Mouse (Mus musculus): Measurements from ENCODE around the gene Foxn3. TPM values are rescaled to one million over a fixed set of nuclear protein-coding genes. Genes with fewer than 3 reads are reported as not detected.

The Foxn3 gene
- polyA plus RNA-seq, 1 experiment from 2014 or later, result 90.2 TPM

DNA sequence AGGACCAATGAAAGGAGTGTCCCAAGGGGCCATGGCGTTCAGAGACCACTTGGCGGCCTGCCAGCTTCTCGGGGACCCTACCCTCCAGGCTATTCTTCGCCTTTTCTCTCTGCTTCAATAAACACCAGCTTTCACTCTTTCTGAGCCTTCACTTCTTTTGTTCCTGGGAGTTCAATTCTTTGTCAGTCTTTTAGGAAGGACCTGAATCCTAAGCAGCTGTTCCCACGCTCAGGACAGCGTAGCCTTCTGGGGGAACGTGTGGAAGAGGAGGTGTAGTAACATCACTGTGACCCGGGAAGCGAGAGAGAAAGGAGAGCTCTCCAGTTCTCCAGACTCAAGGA lies 400.1 kb downstream of the Foxn3 start:
- peaks cover 17% of the 10 kb centered on the region for H3K4me1 ChIP-seq
- H3K4me3 ChIP-seq, result no peak overlapping the region
- H3K4me2 ChIP-seq (replicated peaks), result no peak overlapping the region
- no peaks in the 10 kb centered on the region for H3K36me3 ChIP-seq
- no peaks in the 10 kb centered on the region for H3K27me3 ChIP-seq
- ATAC-seq (ENCODE audit: low FRiP score), result peak; percentile 75
- H3K27ac ChIP-seq, result peak overlapping the region; percentile 67
- H3K9ac ChIP-seq, result no peak overlapping the region
- 46% methylated on average over 9 of the region's 9 CpGs for WGBS
- no peaks in the 10 kb centered on the region for H3K9me3 ChIP-seq (replicated peaks)

DNA sequence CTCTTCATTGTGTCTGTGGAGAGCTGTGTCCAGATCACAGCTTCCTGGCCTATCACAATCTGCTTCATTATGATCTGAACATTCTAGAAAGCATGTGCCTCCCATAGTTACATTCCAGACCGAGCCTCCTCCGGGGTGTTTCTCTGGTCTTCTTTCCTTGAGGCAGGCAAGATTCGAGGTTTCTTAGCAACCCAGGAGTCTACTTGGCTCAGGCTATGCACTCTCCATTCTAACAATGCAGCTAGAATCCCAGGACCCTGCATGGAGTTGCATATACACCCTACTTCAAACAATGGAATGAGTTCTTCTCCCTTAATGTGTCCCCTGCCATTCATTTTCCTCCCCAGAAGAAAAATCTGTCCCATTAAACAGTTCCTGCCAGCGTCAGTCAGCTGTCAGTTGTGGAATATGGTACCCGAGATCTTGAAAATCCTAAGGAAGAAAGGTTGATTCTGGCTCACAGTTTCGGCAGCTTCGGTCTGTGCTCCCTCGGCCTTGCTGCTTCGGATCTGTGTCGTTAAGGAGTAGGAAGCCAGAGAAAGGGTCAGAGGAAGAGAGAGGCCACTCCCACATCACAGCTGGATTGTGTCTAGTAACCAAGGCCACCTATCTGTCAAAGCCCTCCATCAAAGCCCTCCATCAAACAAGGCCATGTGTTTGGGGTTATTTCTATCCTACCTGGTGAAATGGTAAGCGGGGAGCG lies 400.6 kb downstream of the Foxn3 start:
- whole genome bisulfite sequencing, result 60% methylated on average over 12 of the region's 12 CpGs
- peak; percentile 59 for ATAC-seq (ENCODE audit: low FRiP score)
- Histone ChIP-seq H3K9me3 (replicated peaks) (no peaks in the 10 kb centered on the region), H3K27me3 (no peaks in the 10 kb centered on the region), H3K27ac (peak overlapping the region; percentile 67), H3K9ac (no peak overlapping the region), H3K36me3 (no peaks in the 10 kb centered on the region), H3K4me3 (no peak overlapping the region), H3K4me2 (replicated peaks) (no peak overlapping the region), H3K4me1 (peaks cover 17% of the 10 kb centered on the region)

DNA sequence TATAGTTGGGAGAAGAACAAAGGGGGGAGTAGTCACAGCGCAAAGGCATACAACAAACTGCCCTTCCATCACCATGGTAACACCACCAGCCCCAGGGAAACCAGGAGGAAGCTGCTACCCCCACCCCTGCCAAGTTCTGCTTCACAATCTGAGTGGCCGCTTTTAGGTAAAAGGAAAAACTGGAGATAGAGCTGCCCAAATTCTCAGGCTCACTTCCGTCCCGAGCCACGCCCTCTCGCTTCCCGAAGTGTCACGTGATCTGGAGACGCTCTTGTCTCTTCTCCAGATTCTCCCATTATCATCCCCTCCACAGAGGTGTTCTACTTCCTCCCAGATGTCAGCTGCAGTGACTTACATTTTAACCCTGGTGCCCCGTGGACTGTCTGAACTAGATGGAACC lies 401.2 kb downstream of the Foxn3 start:
- Histone ChIP-seq H3K36me3 (no peaks in the 10 kb centered on the region), H3K4me1 (peaks cover 17% of the 10 kb centered on the region), H3K9ac (no peak overlapping the region), H3K4me2 (replicated peaks) (0 out of 2 replicates have a peak overlapping the region, but pooled peaks have one; percentile 4), H3K4me3 (no peak overlapping the region), H3K27me3 (no peaks in the 10 kb centered on the region), H3K27ac (peak overlapping the region; percentile 67; the same call in 1 of the 2 replicates), H3K9me3 (replicated peaks) (no peaks in the 10 kb centered on the region)
- WGBS, result 62% methylated on average over 10 of the region's 10 CpGs
- ATAC-seq (ENCODE audit: low FRiP score), result peak; percentile 63

DNA sequence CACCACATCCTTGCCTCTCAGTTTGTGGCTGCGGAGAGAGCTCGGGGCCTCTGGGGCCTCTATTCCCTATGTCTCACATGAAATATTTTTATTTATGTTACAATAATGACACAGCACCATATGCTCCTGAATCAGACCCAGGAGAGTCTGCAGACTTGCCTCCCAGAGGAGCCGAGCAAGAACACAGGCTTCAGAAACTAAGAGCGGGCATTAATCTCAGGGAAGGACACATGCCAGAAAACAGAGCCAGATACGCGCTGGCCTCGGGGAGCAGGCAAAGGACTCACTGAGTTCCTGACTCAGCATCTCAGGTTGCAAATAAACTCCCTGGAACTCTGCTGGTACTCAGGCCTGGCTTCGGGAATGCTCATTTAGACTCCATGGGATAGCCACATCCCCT lies 403.3 kb downstream of the Foxn3 start:
- H3K27me3 ChIP-seq, result no peaks in the 10 kb centered on the region
- 75% methylated on average over 8 of the region's 8 CpGs for WGBS
- H3K9ac ChIP-seq, result no peak overlapping the region
- H3K4me2 ChIP-seq (replicated peaks), result no peak overlapping the region
- H3K9me3 ChIP-seq (replicated peaks), result no peaks in the 10 kb centered on the region
- H3K27ac ChIP-seq, result no peak overlapping the region
- no peaks in the 10 kb centered on the region for H3K36me3 ChIP-seq
- no peak overlapping the region for H3K4me3 ChIP-seq
- H3K4me1 ChIP-seq, result peaks cover 17% of the 10 kb centered on the region
- ATAC-seq (ENCODE audit: low FRiP score), result no peak

DNA sequence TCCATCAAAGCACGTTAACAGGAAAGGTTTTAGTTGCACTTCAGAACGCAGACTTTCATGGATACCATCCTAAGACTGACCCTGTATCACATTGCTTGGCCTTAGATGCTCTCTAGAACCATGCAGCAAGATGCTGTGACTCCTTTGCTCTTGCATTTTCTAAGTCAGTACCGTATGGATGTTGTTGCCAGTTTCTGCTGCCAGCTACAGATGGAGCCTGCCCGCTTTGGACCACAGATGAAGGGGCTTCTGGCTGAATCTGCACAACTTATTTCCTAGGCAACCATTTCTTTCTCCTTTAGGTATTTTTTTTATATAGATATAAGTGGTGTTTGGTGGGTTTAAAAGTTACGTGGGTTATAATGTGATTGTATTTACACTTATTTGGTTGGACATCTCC lies 407.5 kb downstream of the Foxn3 start:
- Histone ChIP-seq H3K9ac (no peak overlapping the region), H3K27me3 (no peaks in the 10 kb centered on the region), H3K9me3 (replicated peaks) (no peaks in the 10 kb centered on the region), H3K4me3 (no peak overlapping the region), H3K4me2 (replicated peaks) (no peak overlapping the region), H3K27ac (no peak overlapping the region), H3K36me3 (no peaks in the 10 kb centered on the region), H3K4me1 (peaks cover 17% of the 10 kb centered on the region)
- ATAC-seq (ENCODE audit: low FRiP score), result no peak
- 88% methylated on average over 5 of the region's 5 CpGs for WGBS

DNA sequence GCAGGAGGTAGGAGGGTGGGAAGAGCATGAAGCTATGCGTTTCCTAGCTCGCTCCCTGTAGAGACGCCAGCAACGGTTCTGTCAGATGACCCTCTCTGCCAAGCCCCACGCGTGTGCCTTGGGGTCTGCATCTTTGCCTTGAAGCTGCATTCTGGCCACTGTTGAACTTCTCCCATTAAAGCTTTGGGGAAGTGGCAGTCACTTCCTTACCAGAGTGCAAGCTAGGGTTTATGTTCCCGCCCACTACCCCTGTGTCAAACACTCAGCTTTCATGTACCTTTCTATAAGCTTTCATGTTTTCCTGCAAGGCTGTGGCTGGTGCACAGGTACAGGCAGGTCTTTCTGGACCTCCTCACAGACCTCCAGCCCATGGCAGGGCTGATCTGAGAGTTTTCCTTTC lies 409.2 kb downstream of the Foxn3 start:
- Histone ChIP-seq H3K27ac (peak overlapping the region; percentile 35; the same call in 1 of the 2 replicates), H3K27me3 (no peaks in the 10 kb centered on the region)

DNA sequence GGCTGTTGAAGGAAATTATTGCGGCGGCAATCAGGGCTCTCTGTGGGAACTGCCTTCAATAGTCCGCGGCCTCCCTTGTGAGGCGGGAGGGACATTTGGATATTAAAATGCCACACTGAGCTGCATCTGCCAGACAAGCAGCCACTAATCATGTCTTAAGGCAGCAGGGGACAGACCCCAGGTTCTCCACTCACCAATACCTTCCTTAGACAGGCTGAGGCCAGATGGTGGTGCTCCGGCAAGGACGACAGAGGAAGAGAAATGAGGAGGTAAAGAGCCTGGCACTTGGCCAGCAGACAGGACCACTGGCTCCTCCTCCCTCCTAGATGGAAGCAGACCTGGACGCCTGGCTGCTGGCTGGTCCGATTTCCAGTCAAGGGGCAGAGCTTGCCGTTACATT lies 409.7 kb downstream of the Foxn3 start:
- 36% methylated on average over 10 of the region's 10 CpGs for WGBS
- Histone ChIP-seq H3K9me3 (replicated peaks) (no peaks in the 10 kb centered on the region), H3K4me3 (no peak overlapping the region), H3K36me3 (no peaks in the 10 kb centered on the region), H3K4me1 (peaks cover 13% of the 10 kb centered on the region), H3K27me3 (no peaks in the 10 kb centered on the region), H3K27ac (peak overlapping the region; percentile 35), H3K9ac (no peak overlapping the region), H3K4me2 (replicated peaks) (no peak overlapping the region)
- peak; percentile 48 for ATAC-seq (ENCODE audit: low FRiP score)

More for the DNA sequence above, 409.2 kb downstream of the Foxn3 start:
- ATAC-seq (ENCODE audit: low FRiP score), result no peak
- H3K9ac ChIP-seq, result no peak overlapping the region
- H3K9me3 ChIP-seq (replicated peaks), result no peaks in the 10 kb centered on the region
- WGBS, result 70% methylated on average over 7 of the region's 7 CpGs
- no peaks in the 10 kb centered on the region for H3K36me3 ChIP-seq
- H3K4me1 ChIP-seq, result peaks cover 13% of the 10 kb centered on the region
- H3K4me2 ChIP-seq (replicated peaks), result no peak overlapping the region
- H3K4me3 ChIP-seq, result no peak overlapping the region

DNA sequence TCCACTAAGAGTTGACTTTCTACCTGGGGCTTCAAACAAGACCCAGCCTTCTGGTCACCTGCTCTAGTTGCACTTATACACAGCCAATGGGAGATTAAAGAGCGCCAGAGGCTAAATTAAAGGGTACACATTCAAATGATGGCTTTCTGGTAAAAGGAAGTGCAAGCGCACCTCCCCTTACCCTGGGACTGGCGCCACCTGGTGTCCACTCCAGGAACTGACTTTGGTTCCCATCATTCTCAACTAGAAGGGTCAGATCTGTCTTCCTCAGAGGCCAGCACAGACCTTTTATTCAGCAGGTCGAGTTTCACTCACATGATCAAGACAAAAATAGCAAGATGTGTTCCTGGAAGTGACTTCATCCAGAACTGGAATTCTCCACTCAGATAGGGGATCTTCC lies 413.3 kb downstream of the Foxn3 start:
- Histone ChIP-seq H3K27me3 (no peaks in the 10 kb centered on the region), H3K4me2 (replicated peaks) (no peak overlapping the region), H3K27ac (no peak overlapping the region), H3K9me3 (replicated peaks) (no peaks in the 10 kb centered on the region), H3K9ac (no peak overlapping the region), H3K4me1 (peaks cover 13% of the 10 kb centered on the region), H3K36me3 (no peaks in the 10 kb centered on the region), H3K4me3 (no peak overlapping the region)
- no peak for ATAC-seq (ENCODE audit: low FRiP score)
- 54% methylated on average over 4 of the region's 4 CpGs for WGBS

DNA sequence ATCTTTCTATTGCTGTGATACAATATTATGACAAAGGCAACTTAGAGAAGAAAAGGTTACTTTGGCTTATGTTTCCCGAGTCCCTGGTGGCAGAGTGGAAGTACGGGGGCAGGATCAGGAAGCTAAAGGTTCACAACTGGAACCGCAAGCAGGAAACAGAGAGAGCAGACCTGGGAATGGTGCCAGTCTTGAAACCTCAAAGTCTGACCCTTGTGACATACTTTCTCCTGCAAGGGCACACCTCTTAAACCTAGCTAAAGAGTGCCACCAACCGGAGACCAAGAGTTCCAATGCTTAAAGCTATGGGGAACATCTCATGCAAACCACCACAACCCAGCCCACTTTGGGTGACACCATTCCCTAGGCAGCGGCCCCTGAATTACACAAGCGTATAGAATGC lies 414.2 kb downstream of the Foxn3 start:
- WGBS, result 89% methylated on average over 6 of the region's 6 CpGs
- no peak overlapping the region for H3K4me3 ChIP-seq
- no peak for ATAC-seq (ENCODE audit: low FRiP score)
- H3K9ac ChIP-seq, result no peak overlapping the region
- no peaks in the 10 kb centered on the region for H3K9me3 ChIP-seq (replicated peaks)
- no peaks in the 10 kb centered on the region for H3K36me3 ChIP-seq
- no peaks in the 10 kb centered on the region for H3K27me3 ChIP-seq
- H3K4me1 ChIP-seq, result peaks cover 12% of the 10 kb centered on the region
- H3K4me2 ChIP-seq (replicated peaks), result no peak overlapping the region
- no peak overlapping the region for H3K27ac ChIP-seq

Measured in hindbrain, embryonic 12.5 days (tissue).